Mouse (Mus musculus): ENCODE measurements around the gene Kcnv2. TPM values are rescaled to one million over a fixed set of nuclear protein-coding genes. Genes with fewer than 3 reads are reported as not detected.

Kcnv2 gene
- total and polyA plus RNA-seq, 3 experiments = not detected

DNA sequence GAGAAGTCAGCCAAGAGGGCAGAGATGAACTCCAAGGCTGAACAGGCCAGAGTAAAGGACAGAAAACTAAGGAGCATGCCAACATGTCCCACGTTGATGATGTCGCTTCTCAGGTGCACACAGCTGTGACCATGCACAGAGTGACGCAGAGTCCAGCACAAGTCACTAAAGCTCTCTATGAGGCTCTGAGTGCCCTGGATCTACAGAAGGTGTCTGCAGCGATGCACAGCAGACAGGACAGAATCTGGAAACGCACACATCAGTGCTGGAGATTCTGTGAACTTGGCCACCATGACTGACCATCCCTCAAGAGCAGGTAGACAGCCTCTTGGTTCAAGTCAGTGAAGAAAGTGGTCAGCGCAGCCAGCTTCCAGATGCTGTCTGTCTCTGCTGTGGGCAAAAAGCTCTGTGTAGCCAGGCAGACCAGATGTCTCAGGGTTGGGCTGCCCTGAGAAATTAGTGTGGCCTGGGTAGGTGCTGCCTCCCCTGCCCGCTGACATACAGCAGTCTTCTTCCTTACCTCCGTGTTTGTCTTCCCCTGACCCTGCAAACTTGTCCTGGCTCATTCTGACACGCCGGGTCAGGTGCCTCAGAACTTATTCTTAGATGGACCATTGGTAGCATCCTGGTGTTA, 43.8 kb downstream of the Kcnv2 start:
- Histone ChIP-seq H3K36me3 (ENCODE audit: control insufficient read depth in 1 of 2, insufficient read depth in 2 of 2, low read length in 2 of 2) (no peaks in the 10 kb centered on the region), H3K4me3 (ENCODE audit: control insufficient read depth in 1 of 2, insufficient read depth in 1 of 2, low read depth in 2 of 2, low read length in 2 of 2) (no peak overlapping the region), H3K4me1 (ENCODE audit: control insufficient read depth in 1 of 2, insufficient read depth in 2 of 2, low read length in 2 of 2) (no peaks in the 10 kb centered on the region), H3K9ac (ENCODE audit: control insufficient read depth, low read depth, low read length, poor library complexity, severe bottlenecking) (no peak overlapping the region), H3K79me2 (ENCODE audit: control insufficient read depth, insufficient read depth, low read length, poor library complexity) (no peaks in the 10 kb centered on the region), H3K27me3 (ENCODE audit: control insufficient read depth in 1 of 2, insufficient read depth in 2 of 2, low read length in 2 of 2) (no peaks in the 10 kb centered on the region), H3K27ac (ENCODE audit: control insufficient read depth, low read depth, low read length) (no peak overlapping the region), H3K9me3 (replicated peaks; ENCODE audit: insufficient read depth, low read length) (no peaks in the 10 kb centered on the region)
- TF ChIP-seq ZC3H11A (IDR thresholded peaks at IDR 0.05; ENCODE audit: low read depth, low read length) (no peak), MYC (IDR thresholded peaks at IDR 0.05; ENCODE audit: low read depth, low read length) (no peak), NELFE (IDR thresholded peaks at IDR 0.05; ENCODE audit: low read depth, low read length) (no peak), GABPA (IDR thresholded peaks at IDR 0.05; ENCODE audit: low read depth, low read length) (no peak), NRF1 (IDR thresholded peaks at IDR 0.05; ENCODE audit: insufficient read depth, low read depth, low read length, poor library complexity, severe bottlenecking) (no peak)
- no peak for DNase-seq (ENCODE audit: low read depth, low spot score)

DNA sequence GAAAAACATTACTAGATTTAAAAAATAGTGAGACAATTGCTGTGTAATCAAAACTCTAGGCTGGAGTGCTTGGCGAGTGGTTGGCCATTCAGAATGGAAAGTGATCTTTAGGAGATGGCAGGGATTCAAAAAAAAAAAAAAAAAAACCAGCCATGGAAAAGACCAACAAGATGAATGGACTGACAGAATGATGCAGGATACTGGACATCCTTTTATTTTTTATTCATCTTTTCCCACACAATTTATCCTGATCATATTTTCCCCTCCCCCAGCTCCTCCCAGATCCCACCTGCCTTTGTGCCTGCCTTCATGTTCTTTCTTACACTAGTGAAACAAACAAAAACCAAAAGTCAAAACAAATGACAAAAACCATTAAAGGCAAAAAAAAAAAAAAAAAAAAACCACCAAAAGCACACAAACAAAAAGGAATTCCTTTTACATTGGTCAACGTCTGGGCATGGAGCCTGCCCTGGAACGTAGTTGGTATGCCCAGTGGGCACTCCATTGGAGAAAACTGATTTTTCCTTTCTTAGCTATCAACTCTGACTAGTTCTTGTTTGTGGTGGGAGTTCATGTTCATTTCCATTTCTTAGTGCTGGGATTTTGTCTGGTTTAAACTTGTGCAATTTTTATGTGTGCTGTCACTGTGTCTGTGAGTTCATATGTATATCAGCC, 47.2 kb downstream of the Kcnv2 start:
- H3K9ac ChIP-seq (ENCODE audit: control insufficient read depth, low read depth, low read length, poor library complexity, severe bottlenecking) = no peak overlapping the region
- no peak overlapping the region for H3K27ac ChIP-seq (ENCODE audit: control insufficient read depth, low read depth, low read length)
- H3K79me2 ChIP-seq (ENCODE audit: control insufficient read depth, insufficient read depth, low read length, poor library complexity) = no peaks in the 10 kb centered on the region
- no peaks in the 10 kb centered on the region for H3K27me3 ChIP-seq (ENCODE audit: control insufficient read depth in 1 of 2, insufficient read depth in 2 of 2, low read length in 2 of 2)
- no peaks in the 10 kb centered on the region for H3K9me3 ChIP-seq (replicated peaks; ENCODE audit: insufficient read depth, low read length)
- H3K36me3 ChIP-seq (ENCODE audit: control insufficient read depth in 1 of 2, insufficient read depth in 2 of 2, low read length in 2 of 2) = no peaks in the 10 kb centered on the region
- no peak overlapping the region for H3K4me3 ChIP-seq (ENCODE audit: control insufficient read depth in 1 of 2, insufficient read depth in 1 of 2, low read depth in 2 of 2, low read length in 2 of 2)
- no peak for DNase-seq (ENCODE audit: low read depth, low spot score)
- no peaks in the 10 kb centered on the region for H3K4me1 ChIP-seq (ENCODE audit: control insufficient read depth in 1 of 2, insufficient read depth in 2 of 2, low read length in 2 of 2)
- TF ChIP-seq MXI1 (IDR thresholded peaks at IDR 0.05; ENCODE audit: low read depth, low read length) = no peak
- no peak for TF ChIP-seq SMC3 (IDR thresholded peaks at IDR 0.05; ENCODE audit: low read depth, low read length)
- no peak for TF ChIP-seq USF1 (IDR thresholded peaks at IDR 0.05; ENCODE audit: low read depth, low read length)
- TF ChIP-seq NELFE (IDR thresholded peaks at IDR 0.05; ENCODE audit: low read depth, low read length) = no peak
- no peak for TF ChIP-seq RCOR1 (IDR thresholded peaks at IDR 0.05; ENCODE audit: low read depth, low read length)
- TF ChIP-seq CTCF (IDR thresholded peaks at IDR 0.05 in 2 of 3, conservative IDR thresholded peaks at IDR 0.05 in 1 of 3; ENCODE audit: control insufficient read depth in 1 of 3, insufficient read depth in 1 of 3, low read depth in 2 of 3, low read length in 3 of 3, poor library complexity in 1 of 3, severe bottlenecking in 1 of 3) = no peak
- TF ChIP-seq MYC (IDR thresholded peaks at IDR 0.05; ENCODE audit: low read depth, low read length) = no peak
- TF ChIP-seq TBP (IDR thresholded peaks at IDR 0.05; ENCODE audit: low read depth, low read length) = no peak
- TF ChIP-seq POLR2A (IDR thresholded peaks at IDR 0.05; ENCODE audit: control insufficient read depth in 1 of 2, insufficient read depth in 1 of 2, low read depth in 1 of 2, low read length in 2 of 2, poor library complexity in 1 of 2) = no peak
- TF ChIP-seq JUND (IDR thresholded peaks at IDR 0.05; ENCODE audit: low read depth, low read length) = no peak
- TF ChIP-seq GABPA (IDR thresholded peaks at IDR 0.05; ENCODE audit: low read depth, low read length) = no peak

DNA sequence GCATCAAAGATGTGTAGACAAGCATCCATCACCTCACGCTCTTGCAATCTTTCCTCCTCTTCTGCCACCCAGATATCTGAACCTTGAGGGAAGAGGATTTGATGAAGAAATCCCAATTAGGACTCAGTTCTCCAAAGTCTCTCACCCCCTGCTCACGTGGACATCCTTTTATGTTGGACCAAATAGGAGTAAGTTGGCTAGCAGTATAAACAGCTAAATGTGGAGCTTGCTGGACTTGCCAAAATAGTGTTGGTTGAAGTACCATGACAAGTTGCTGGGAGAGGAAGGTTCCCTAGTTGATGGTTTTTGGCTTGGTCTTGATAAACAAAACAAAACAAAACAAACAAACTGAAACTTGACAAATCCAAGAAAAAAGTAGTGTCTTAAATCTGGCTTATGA, 47.8 kb downstream of the Kcnv2 start:
- no peak overlapping the region for H3K27ac ChIP-seq (ENCODE audit: control insufficient read depth, low read depth, low read length)
- H3K4me1 ChIP-seq (ENCODE audit: control insufficient read depth in 1 of 2, insufficient read depth in 2 of 2, low read length in 2 of 2) = no peaks in the 10 kb centered on the region
- no peak overlapping the region for H3K4me3 ChIP-seq (ENCODE audit: control insufficient read depth in 1 of 2, insufficient read depth in 1 of 2, low read depth in 2 of 2, low read length in 2 of 2)
- no peak overlapping the region for H3K9ac ChIP-seq (ENCODE audit: control insufficient read depth, low read depth, low read length, poor library complexity, severe bottlenecking)
- DNase-seq (ENCODE audit: low read depth, low spot score) = no peak
- no peak for TF ChIP-seq MAX (IDR thresholded peaks at IDR 0.05; ENCODE audit: low read length)
- no peaks in the 10 kb centered on the region for H3K36me3 ChIP-seq (ENCODE audit: control insufficient read depth in 1 of 2, insufficient read depth in 2 of 2, low read length in 2 of 2)
- no peaks in the 10 kb centered on the region for H3K27me3 ChIP-seq (ENCODE audit: control insufficient read depth in 1 of 2, insufficient read depth in 2 of 2, low read length in 2 of 2)
- no peaks in the 10 kb centered on the region for H3K79me2 ChIP-seq (ENCODE audit: control insufficient read depth, insufficient read depth, low read length, poor library complexity)
- no peaks in the 10 kb centered on the region for H3K9me3 ChIP-seq (replicated peaks; ENCODE audit: insufficient read depth, low read length)
